22 mouse cellular contexts compared by ENCODE assay signal in the genomic region with DNA sequence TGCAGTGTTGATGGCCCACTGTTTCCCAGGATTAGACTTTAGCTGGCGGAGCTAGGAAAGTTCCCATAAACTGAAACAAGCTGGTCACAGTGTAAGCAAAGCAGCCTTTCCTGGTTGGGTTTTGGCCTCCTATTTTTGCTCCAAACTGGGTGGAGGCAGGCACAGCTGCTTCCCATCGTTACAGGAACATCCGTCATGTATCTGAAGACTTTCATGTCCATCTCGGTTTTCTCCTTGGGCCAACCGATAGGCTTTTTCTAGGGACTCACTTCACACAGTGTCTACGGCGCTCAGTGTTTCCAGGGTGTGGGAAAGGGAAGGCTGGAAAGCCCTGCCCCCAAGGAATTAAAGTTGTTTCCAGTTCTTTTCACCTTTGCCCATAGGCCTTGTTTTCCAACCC.
DNase-seq lines count a peak whose midpoint lies in the region; ATAC-seq and TF ChIP-seq lines count a peak whose summit lies in the region.
"Had no signal": no experiment of that assay in that cellular context is flagged by ENCODE, and none has a peak within 500 bp of the region (broad histone marks: within the 10 kb centered on the region; RNA-seq: fewer than 3 reads in every experiment).

No protein-coding gene starts in this region.

- WGBS in embryonic facial prominence, embryonic 11.5 days: 43% methylated on average over 7 of the region's 7 CpGs
- WGBS in embryonic facial prominence, embryonic 10.5 days: 59% methylated on average over 7 of the region's 7 CpGs
- 70% methylated on average over 7 of the region's 7 CpGs for WGBS in intestine, embryonic 16.5 days
- 77% methylated on average over 7 of the region's 7 CpGs for WGBS in intestine, postnatal 0 days
- WGBS in stomach, embryonic 14.5 days: 59% methylated on average over 7 of the region's 7 CpGs
- whole genome bisulfite sequencing in stomach, postnatal 0 days: 54% methylated on average over 7 of the region's 7 CpGs
- 73% methylated on average over 7 of the region's 7 CpGs for WGBS in hindbrain, embryonic 10.5 days

- TF ChIP-seq EP300 in stomach, postnatal 0 days (optimal IDR thresholded peaks at IDR 0.05): no peak

- no peak overlapping the region for H3K4me3 ChIP-seq in embryonic facial prominence, embryonic 11.5 days (ENCODE audit: low read depth, low read length)
- H3K4me3 ChIP-seq in embryonic facial prominence, embryonic 10.5 days: no peak overlapping the region
- H3K4me3 ChIP-seq in intestine, embryonic 16.5 days (ENCODE audit: low read length): no peak overlapping the region
- H3K4me3 ChIP-seq in intestine, postnatal 0 days (ENCODE audit: low read depth, low read length): no peak overlapping the region
- no peak overlapping the region for H3K4me3 ChIP-seq in stomach, embryonic 14.5 days (ENCODE audit: low read depth, low read length)
- no peak overlapping the region for H3K4me3 ChIP-seq in stomach, postnatal 0 days (ENCODE audit: low read depth, low read length)
- H3K4me3 ChIP-seq in hindbrain, embryonic 10.5 days: no peak overlapping the region
- H3K4me3 ChIP-seq: erythroblast, embryonic 14.5 days; forebrain, embryonic 13.5 days; liver, embryonic 13.5 days; midbrain, embryonic 10.5 days had no signal

- no peak overlapping the region for H3K4me2 ChIP-seq in embryonic facial prominence, embryonic 11.5 days (ENCODE audit: low read depth, low read length)
- no peak overlapping the region for H3K4me2 ChIP-seq in intestine, embryonic 16.5 days (ENCODE audit: low read depth, low read length)
- H3K4me2 ChIP-seq in intestine, postnatal 0 days (replicated peaks; ENCODE audit: low read depth): no peak overlapping the region
- no peak overlapping the region for H3K4me2 ChIP-seq in stomach, embryonic 14.5 days (replicated peaks; ENCODE audit: low read depth, low read length)
- no peak overlapping the region for H3K4me2 ChIP-seq in stomach, postnatal 0 days (replicated peaks; ENCODE audit: low read depth)
- H3K4me2 ChIP-seq: forebrain, embryonic 13.5 days; liver, embryonic 13.5 days had no signal

- H3K36me3 ChIP-seq in embryonic facial prominence, embryonic 11.5 days (replicated peaks; ENCODE audit: control insufficient read depth, insufficient read depth, low read depth, low read length): no peaks in the 10 kb centered on the region
- no peaks in the 10 kb centered on the region for H3K36me3 ChIP-seq in embryonic facial prominence, embryonic 10.5 days (replicated peaks)
- no peaks in the 10 kb centered on the region for H3K36me3 ChIP-seq in intestine, embryonic 16.5 days (ENCODE audit: control insufficient read depth, insufficient read depth, low read length)
- H3K36me3 ChIP-seq in intestine, postnatal 0 days (ENCODE audit: control insufficient read depth, insufficient read depth): no peaks in the 10 kb centered on the region
- no peaks in the 10 kb centered on the region for H3K36me3 ChIP-seq in stomach, embryonic 14.5 days (ENCODE audit: control insufficient read depth, insufficient read depth, low read length)
- H3K36me3 ChIP-seq in stomach, postnatal 0 days (ENCODE audit: control insufficient read depth, insufficient read depth, low read length): no peaks in the 10 kb centered on the region
- H3K36me3 ChIP-seq in hindbrain, embryonic 10.5 days: no peaks in the 10 kb centered on the region
- H3K36me3 ChIP-seq: liver, embryonic 13.5 days; midbrain, embryonic 10.5 days had no signal

- DNase-seq in embryonic facial prominence, embryonic 11.5 days (ENCODE audit: low spot score): peak; percentile 13
- no peak for DNase-seq in embryonic facial prominence, embryonic 10.5 days (ENCODE audit: low spot score)
- no peak for DNase-seq in stomach, postnatal 0 days (ENCODE audit: low spot score)
- DNase-seq in skeletal muscle tissue, adult 2 months (ENCODE audit: low read depth, low spot score): peak; percentile 32
- DNase-seq in hindbrain, embryonic 10.5 days (ENCODE audit: low spot score): no peak
- DNase-seq: adrenal gland, postnatal 10 days; cerebellum, adult 11 months; cerebellum, postnatal 10 days; gastrocnemius, postnatal 14 days; kidney, adult 2 months; layer of hippocampus, adult 9-11 months; liver, embryonic 13.5 days; thymus, postnatal 14 days had no signal

- no peak for TF ChIP-seq CTCF in intestine, postnatal 0 days (IDR thresholded peaks at IDR 0.05; ENCODE audit: low read depth)
- no peak for TF ChIP-seq CTCF in stomach, postnatal 0 days (IDR thresholded peaks at IDR 0.05; ENCODE audit: low read depth)

- H3K9ac ChIP-seq in embryonic facial prominence, embryonic 11.5 days (replicated peaks; ENCODE audit: low read length): no peak overlapping the region; the same call in 1 of the 2 replicates
- H3K9ac ChIP-seq in intestine, embryonic 16.5 days (ENCODE audit: low read depth, low read length): no peak overlapping the region
- no peak overlapping the region for H3K9ac ChIP-seq in intestine, postnatal 0 days (ENCODE audit: low read depth, low read length)
- no peak overlapping the region for H3K9ac ChIP-seq in stomach, embryonic 14.5 days (replicated peaks; ENCODE audit: low read depth, low read length)
- H3K9ac ChIP-seq in stomach, postnatal 0 days (ENCODE audit: low read length): no peak overlapping the region
- H3K9ac ChIP-seq: forebrain, embryonic 13.5 days; liver, embryonic 13.5 days had no signal

- H3K9me3 ChIP-seq in embryonic facial prominence, embryonic 11.5 days (replicated peaks; ENCODE audit: control insufficient read depth, low read length): no peaks in the 10 kb centered on the region
- H3K9me3 ChIP-seq in embryonic facial prominence, embryonic 10.5 days: no peaks in the 10 kb centered on the region
- no peaks in the 10 kb centered on the region for H3K9me3 ChIP-seq in intestine, embryonic 16.5 days (ENCODE audit: control insufficient read depth, low read length)
- no peaks in the 10 kb centered on the region for H3K9me3 ChIP-seq in intestine, postnatal 0 days (ENCODE audit: control insufficient read depth)
- H3K9me3 ChIP-seq in stomach, embryonic 14.5 days (ENCODE audit: control insufficient read depth, low read depth, low read length): no peaks in the 10 kb centered on the region
- H3K9me3 ChIP-seq in stomach, postnatal 0 days (ENCODE audit: control insufficient read depth, low read length): no peaks in the 10 kb centered on the region
- H3K9me3 ChIP-seq in hindbrain, embryonic 10.5 days: no peaks in the 10 kb centered on the region
- H3K9me3 ChIP-seq: forebrain, embryonic 13.5 days; liver, embryonic 13.5 days; midbrain, embryonic 10.5 days had no signal

- 0 out of 2 replicates have a peak overlapping the region, but pooled peaks have one; percentile 8 for H3K27ac ChIP-seq in embryonic facial prominence, embryonic 11.5 days (replicated peaks; ENCODE audit: low read depth, low read length)
- no peak overlapping the region for H3K27ac ChIP-seq in embryonic facial prominence, embryonic 10.5 days (replicated peaks)
- peak overlapping the region; percentile 23; the same call in 1 of the 2 replicates for H3K27ac ChIP-seq in intestine, embryonic 16.5 days (ENCODE audit: low read length)
- H3K27ac ChIP-seq in intestine, postnatal 0 days (ENCODE audit: low read depth, low read length): no peak overlapping the region
- peak overlapping the region; percentile 21; the same call in 1 of the 2 replicates for H3K27ac ChIP-seq in stomach, embryonic 14.5 days (ENCODE audit: low read length)
- H3K27ac ChIP-seq in stomach, postnatal 0 days (replicated peaks): no peak overlapping the region
- no peak overlapping the region for H3K27ac ChIP-seq in hindbrain, embryonic 10.5 days
- H3K27ac ChIP-seq: forebrain, embryonic 13.5 days; liver, embryonic 13.5 days; midbrain, embryonic 10.5 days had no signal

- no peak; the same call in 1 of the 2 replicates for ATAC-seq in embryonic facial prominence, embryonic 11.5 days (replicated peaks; ENCODE audit: insufficient number of reproducible peaks, low FRiP score, low TSS enrichment, low read depth)
- no peak for ATAC-seq in intestine, embryonic 16.5 days
- ATAC-seq in intestine, postnatal 0 days: no peak
- no peak for ATAC-seq in stomach, embryonic 14.5 days (ENCODE audit: insufficient number of reproducible peaks, insufficient read depth, low FRiP score, low read depth)
- ATAC-seq in stomach, postnatal 0 days (ENCODE audit: low FRiP score, low TSS enrichment): no peak
- ATAC-seq: activated CD4-positive, CD25-positive, alpha-beta regulatory T cell, adult 4 months; CD4-positive, CD25-positive, alpha-beta regulatory T cell, adult 4 months; forebrain, embryonic 13.5 days; Patski had no signal

- H3K4me1 ChIP-seq in embryonic facial prominence, embryonic 11.5 days (ENCODE audit: control insufficient read depth, insufficient read depth, low read length): no peaks in the 10 kb centered on the region; the same call in 1 of the 2 replicates
- peaks cover 10% of the 10 kb centered on the region for H3K4me1 ChIP-seq in embryonic facial prominence, embryonic 10.5 days
- H3K4me1 ChIP-seq in intestine, embryonic 16.5 days (ENCODE audit: control insufficient read depth, insufficient read depth, low read length): no peaks in the 10 kb centered on the region
- H3K4me1 ChIP-seq in intestine, postnatal 0 days (replicated peaks; ENCODE audit: control insufficient read depth, insufficient read depth, low read length): no peaks in the 10 kb centered on the region
- H3K4me1 ChIP-seq in stomach, embryonic 14.5 days (ENCODE audit: control insufficient read depth, insufficient read depth, low read length): no peaks in the 10 kb centered on the region
- no peaks in the 10 kb centered on the region for H3K4me1 ChIP-seq in stomach, postnatal 0 days (replicated peaks; ENCODE audit: control insufficient read depth, insufficient read depth)
- H3K4me1 ChIP-seq in hindbrain, embryonic 10.5 days (replicated peaks): no peaks in the 10 kb centered on the region
- H3K4me1 ChIP-seq: forebrain, embryonic 13.5 days; liver, embryonic 13.5 days; midbrain, embryonic 10.5 days had no signal

- H3K27me3 ChIP-seq in embryonic facial prominence, embryonic 11.5 days (ENCODE audit: control insufficient read depth, insufficient read depth, low read length): no peaks in the 10 kb centered on the region
- H3K27me3 ChIP-seq in embryonic facial prominence, embryonic 10.5 days (replicated peaks; ENCODE audit: low read depth, poor library complexity, severe bottlenecking): no peaks in the 10 kb centered on the region
- H3K27me3 ChIP-seq in intestine, embryonic 16.5 days (replicated peaks; ENCODE audit: control insufficient read depth, insufficient read depth, low read length): no peaks in the 10 kb centered on the region
- no peaks in the 10 kb centered on the region for H3K27me3 ChIP-seq in intestine, postnatal 0 days (replicated peaks; ENCODE audit: control insufficient read depth, insufficient read depth, low read length)
- no peaks in the 10 kb centered on the region for H3K27me3 ChIP-seq in stomach, embryonic 14.5 days (ENCODE audit: control insufficient read depth, insufficient read depth, low read length)
- no peaks in the 10 kb centered on the region for H3K27me3 ChIP-seq in stomach, postnatal 0 days (ENCODE audit: control insufficient read depth, insufficient read depth, low read length)
- no peaks in the 10 kb centered on the region for H3K27me3 ChIP-seq in hindbrain, embryonic 10.5 days (ENCODE audit: insufficient read depth, poor library complexity, severe bottlenecking)
- H3K27me3 ChIP-seq: forebrain, embryonic 13.5 days; liver, embryonic 13.5 days had no signal

Comparison
In these comparisons a context has a peak if more than half of its experiments do, and no peak if none do; other contexts are left out.
1. DNase-seq: peak in embryonic facial prominence, embryonic 11.5 days (single experiment) and skeletal muscle tissue, adult 2 months (single experiment); none in embryonic facial prominence, embryonic 10.5 days (single experiment), stomach, postnatal 0 days (single experiment) and hindbrain, embryonic 10.5 days (single experiment).
2. H3K27ac ChIP-seq: peak in embryonic facial prominence, embryonic 11.5 days (single experiment), intestine, embryonic 16.5 days (single experiment) and stomach, embryonic 14.5 days (single experiment); none in embryonic facial prominence, embryonic 10.5 days (single experiment), intestine, postnatal 0 days (single experiment), stomach, postnatal 0 days (single experiment) and hindbrain, embryonic 10.5 days (single experiment).